In the genomic region with DNA sequence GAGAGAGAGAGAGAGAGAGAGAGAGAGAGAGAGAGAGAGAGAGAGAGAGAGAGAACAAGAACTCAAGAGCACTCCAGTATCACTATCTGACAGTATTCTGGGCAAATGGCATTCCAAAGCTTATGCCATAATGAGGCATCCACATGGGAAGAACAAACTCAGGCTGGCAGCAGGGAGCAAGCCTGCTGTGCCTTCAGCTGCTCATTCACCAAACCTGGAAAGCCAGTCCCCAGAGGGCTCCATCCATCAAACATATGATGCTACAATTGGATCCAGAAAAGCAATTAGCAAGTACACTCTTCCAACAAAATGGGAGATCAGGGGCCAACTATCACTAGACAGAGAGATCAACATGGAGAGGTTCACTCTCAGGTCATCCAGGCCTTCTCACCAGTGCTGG, we compare ENCODE assay signal across 12 mouse cellular contexts.
DNase-seq lines count a peak whose midpoint lies in the region.
"Had no signal": no experiment of that assay in that cellular context is flagged by ENCODE, and none has a peak within 500 bp of the region (broad histone marks: within the 10 kb centered on the region; RNA-seq: fewer than 3 reads in every experiment).

No protein-coding gene starts in this region.

- DNase-seq in layer of hippocampus, adult 18-20 months (ENCODE audit: low spot score in 2 of 2), result peak; percentile 43 to 78
- no peak for DNase-seq in layer of hippocampus, adult 9-10 months (ENCODE audit: low spot score)
- DNase-seq in cerebellum, adult 11 months, result peak; percentile 57
- peak; percentile 79 to 86 for DNase-seq in cerebellum, postnatal 10 days
- peak; percentile 51 to 53 for DNase-seq in layer of hippocampus, postnatal 36 days
- DNase-seq in gastrocnemius, postnatal 10 days, result no peak
- DNase-seq in right cerebral cortex, postnatal 10 days (ENCODE audit: low spot score in 2 of 2), result no peak
- DNase-seq: heart, adult 2 months; heart, postnatal 14 days; kidney, postnatal 4 days; lung, adult 2 months; spleen, adult 18-20 months had no signal

Comparison
In these comparisons a context has a peak if more than half of its experiments do, and no peak if none do; other contexts are left out.
1. DNase-seq: peak in layer of hippocampus, adult 18-20 months (2 of 2), cerebellum, adult 11 months (single experiment), cerebellum, postnatal 10 days (2 of 2) and layer of hippocampus, postnatal 36 days (2 of 2); none in layer of hippocampus, adult 9-10 months (single experiment), gastrocnemius, postnatal 10 days (single experiment) and right cerebral cortex, postnatal 10 days (0 of 2).